Mouse (Mus musculus) kidney, embryonic 15.5 days (tissue): ENCODE data around the gene Sar1b. TPM values are rescaled to one million over a fixed set of nuclear protein-coding genes. Genes with fewer than 3 reads are reported as not detected.

Experiments used
- ATAC-seq: fragments of 200-750 bp; cut with Nextera tagmentation; replicated peaks from 2 replicates; pipeline ENCODE4 v1.8.0; 2017; ENCODE audit warnings: moderate TSS enrichment; ENCODE audit not compliant: low FRiP score
- H3K27ac ChIP-seq: fragments of 300-500 bp; sonication (generic); 2 replicates; pipeline ENCODE4 v1.5.1; 2015; ENCODE audit warnings: mild to moderate bottlenecking, inconsistent platforms
- H3K27me3 ChIP-seq: fragments of 300-500 bp; sonication (generic); 2 replicates; pipeline ENCODE4 v1.6.1; 2015; ENCODE audit warnings: inconsistent platforms
- H3K36me3 ChIP-seq: fragments of 300-500 bp; sonication (generic); 2 replicates; pipeline ENCODE4 v1.6.1; 2015; ENCODE audit warnings: inconsistent platforms
- H3K4me1 ChIP-seq: fragments of 300-500 bp; sonication (generic); 2 replicates; pipeline ENCODE4 v1.6.1; 2015; ENCODE audit warnings: inconsistent platforms
- H3K4me2 ChIP-seq: fragments of 300-500 bp; sonication (generic); 2 replicates; pipeline ENCODE4 v1.6.1; 2015; ENCODE audit warnings: moderate library complexity, mild to moderate bottlenecking, inconsistent platforms
- H3K4me3 ChIP-seq: fragments of 300-500 bp; sonication (generic); replicated peaks from 2 replicates; pipeline ENCODE4 v1.5.1; 2015; ENCODE audit warnings: mild to moderate bottlenecking, inconsistent platforms
- H3K9ac ChIP-seq: fragments of 300-500 bp; sonication (generic); 2 replicates; pipeline ENCODE4 v1.6.1; 2015; ENCODE audit warnings: mild to moderate bottlenecking, inconsistent platforms
- H3K9me3 ChIP-seq: fragments of 300-500 bp; sonication (generic); replicated peaks from 2 replicates; pipeline ENCODE4 v1.6.1; 2016; ENCODE audit warnings: inconsistent platforms
- WGBS: fragments of 180-500 bp; shearing (Covaris S2); methylation state at CpG from one replicate; pipeline ENCODE4 v1.1.7; 2015; ENCODE audit warnings: mixed read lengths; 5-methylcytosine and 5-hydroxymethylcytosine counted together
- polyA plus RNA-seq: library from polyadenylated mRNA; unstranded; fragments of >200 nt; fragmentation: Nextera tagmentation; extraction: Ambion mirVana; gene quantifications from 2 replicates; pipeline ENCODE4 v1.2.1, GENCODE M21; 2015

Gene Sar1b
- polyA plus RNA-seq, 1 experiment from 2014 or later: 114 TPM

DNA sequence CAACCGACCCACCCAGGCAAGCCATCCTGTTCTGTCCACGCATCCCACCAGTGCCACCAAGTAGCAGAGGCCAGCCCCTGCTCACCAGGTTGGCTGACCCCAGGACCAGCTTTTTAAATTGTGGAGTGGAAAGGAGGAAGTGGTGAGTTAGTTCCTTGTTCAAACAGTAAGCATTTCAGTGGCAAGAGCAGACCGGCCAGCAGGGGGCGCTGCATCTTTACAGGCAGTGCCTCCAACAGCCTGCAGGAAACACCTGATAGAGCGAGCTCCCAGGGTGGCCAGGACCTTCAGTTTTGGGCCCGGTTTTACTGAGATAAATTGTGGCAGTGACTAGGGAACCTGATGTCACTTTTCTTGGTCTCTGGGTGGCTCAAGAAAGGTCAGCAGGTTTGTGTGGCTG, 54.3 kb downstream of the Sar1b start:
- WGBS: 30% methylated on average over 6 of the region's 6 CpGs

DNA sequence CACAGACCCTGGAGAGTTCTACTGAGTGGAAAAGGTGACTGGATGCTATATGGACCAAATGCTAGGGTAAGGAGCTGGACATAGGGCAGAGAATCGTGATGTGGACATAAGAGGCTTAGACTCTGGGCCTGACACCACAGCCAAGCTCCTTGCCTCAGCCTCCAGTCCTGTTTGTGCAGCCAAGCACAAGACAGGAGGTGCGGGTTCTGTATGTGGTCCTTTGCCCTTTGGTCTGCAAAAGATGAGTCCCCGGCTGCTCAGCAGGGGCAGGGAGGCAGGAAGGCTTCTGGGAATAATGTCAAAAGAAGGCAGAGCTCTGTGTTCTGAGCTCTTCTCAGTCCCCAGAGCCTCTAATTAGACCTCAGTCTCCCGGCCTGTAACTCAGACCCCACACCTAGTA, 55.4 kb downstream of the Sar1b start:
- H3K27ac ChIP-seq: no peak overlapping the region
- ATAC-seq: no peak

More for the DNA sequence above, 54.3 kb downstream of the Sar1b start:
- Histone ChIP-seq H3K36me3 (peaks cover 6% of the 10 kb centered on the region; the same call in 1 of the 2 replicates), H3K4me2 (no peak overlapping the region), H3K27me3 (no peaks in the 10 kb centered on the region), H3K27ac (no peak overlapping the region), H3K4me1 (no peaks in the 10 kb centered on the region), H3K4me3 (no peak overlapping the region), H3K9me3 (no peaks in the 10 kb centered on the region), H3K9ac (no peak overlapping the region)
- ATAC-seq: no peak; the same call in 1 of the 2 replicates

DNA sequence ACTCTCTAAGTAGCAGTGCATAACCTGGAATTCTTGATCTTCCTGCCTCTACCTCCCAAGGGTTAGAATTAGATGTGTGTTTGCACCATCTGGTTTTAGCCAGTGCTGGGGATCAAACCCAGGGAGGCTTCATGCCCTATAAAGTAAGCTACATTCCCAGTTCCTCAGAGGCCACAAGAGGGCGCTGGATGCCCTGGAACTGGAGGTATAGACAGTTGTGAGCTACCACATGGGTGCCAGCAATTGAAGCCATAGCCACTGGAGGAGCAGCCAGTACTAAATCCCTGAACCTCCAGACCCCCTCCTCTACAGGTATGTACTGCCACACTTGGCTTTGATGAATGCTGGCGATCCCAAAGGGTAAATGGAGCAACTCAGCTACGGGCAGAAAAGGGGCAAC, 56.5 kb downstream of the Sar1b start:
- no peak overlapping the region for H3K9ac ChIP-seq
- no peaks in the 10 kb centered on the region for H3K9me3 ChIP-seq

More for the DNA sequence above, 55.4 kb downstream of the Sar1b start:
- Histone ChIP-seq H3K4me1 (no peaks in the 10 kb centered on the region), H3K9me3 (no peaks in the 10 kb centered on the region), H3K36me3 (peaks cover 6% of the 10 kb centered on the region; the same call in 1 of the 2 replicates), H3K27me3 (no peaks in the 10 kb centered on the region), H3K4me2 (no peak overlapping the region), H3K9ac (no peak overlapping the region), H3K4me3 (no peak overlapping the region)
- WGBS: 82% methylated on average over 4 of the region's 4 CpGs

DNA sequence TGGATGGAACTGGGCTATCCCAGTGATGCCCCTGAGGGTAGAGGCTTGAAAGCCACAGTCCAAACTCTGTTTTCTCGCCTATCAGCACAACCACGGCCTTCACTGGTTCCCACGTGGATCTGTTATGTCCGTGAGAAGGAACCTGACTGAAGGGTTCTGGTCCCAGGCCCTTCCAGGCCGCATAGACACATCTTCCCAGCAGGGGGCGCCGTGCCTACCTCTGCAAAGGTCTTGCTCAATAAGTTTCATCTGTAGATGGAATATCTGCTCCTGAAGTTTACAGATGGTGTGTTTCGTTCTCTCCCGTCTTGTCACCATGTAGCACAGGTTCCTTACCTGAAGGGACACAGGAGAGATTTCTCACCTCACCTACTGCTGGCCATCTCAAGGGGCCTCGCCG, 57.4 kb downstream of the Sar1b start:
- Histone ChIP-seq H3K9me3 (no peaks in the 10 kb centered on the region), H3K27ac (no peak overlapping the region), H3K4me1 (no peaks in the 10 kb centered on the region), H3K4me3 (no peak overlapping the region), H3K9ac (no peak overlapping the region), H3K4me2 (no peak overlapping the region), H3K27me3 (no peaks in the 10 kb centered on the region), H3K36me3 (peaks cover 6% of the 10 kb centered on the region; the same call in 1 of the 2 replicates)
- ATAC-seq: no peak
- WGBS: 46% methylated on average over 11 of the region's 11 CpGs

More for the DNA sequence above, 56.5 kb downstream of the Sar1b start:
- Histone ChIP-seq H3K27me3 (no peaks in the 10 kb centered on the region), H3K36me3 (peaks cover 6% of the 10 kb centered on the region; the same call in 1 of the 2 replicates), H3K4me2 (no peak overlapping the region), H3K27ac (no peak overlapping the region), H3K4me1 (no peaks in the 10 kb centered on the region), H3K4me3 (no peak overlapping the region)
- ATAC-seq: no peak
- WGBS: 75% methylated on average over 3 of the region's 3 CpGs

DNA sequence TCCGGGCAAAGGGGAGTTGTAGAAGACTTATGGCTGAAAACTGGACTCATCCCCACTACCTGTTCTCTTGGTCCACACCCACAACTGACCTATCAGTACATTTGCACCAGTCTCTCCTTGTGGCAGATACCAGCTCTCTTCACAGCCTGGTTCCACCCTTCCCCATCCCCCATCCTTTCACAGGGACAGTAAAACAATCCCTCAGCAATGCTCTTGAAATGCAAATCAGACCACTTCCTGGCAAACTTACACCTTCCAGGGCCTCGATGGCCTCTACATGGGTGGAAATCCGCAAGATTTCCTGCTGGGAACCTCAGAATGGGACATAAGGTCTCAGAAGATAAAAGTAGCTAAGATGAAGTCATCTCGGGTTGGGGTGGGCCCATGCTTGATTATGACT, 59.2 kb downstream of the Sar1b start:
- Histone ChIP-seq H3K36me3 (0 out of 2 replicates have a peak, but pooled peaks cover 4% of the 10 kb centered on the region), H3K27ac (no peak overlapping the region), H3K9me3 (no peaks in the 10 kb centered on the region), H3K4me3 (no peak overlapping the region), H3K9ac (no peak overlapping the region), H3K27me3 (no peaks in the 10 kb centered on the region), H3K4me1 (no peaks in the 10 kb centered on the region), H3K4me2 (no peak overlapping the region)
- ATAC-seq: no peak
- 24% methylated on average over 4 of the region's 4 CpGs for WGBS

DNA sequence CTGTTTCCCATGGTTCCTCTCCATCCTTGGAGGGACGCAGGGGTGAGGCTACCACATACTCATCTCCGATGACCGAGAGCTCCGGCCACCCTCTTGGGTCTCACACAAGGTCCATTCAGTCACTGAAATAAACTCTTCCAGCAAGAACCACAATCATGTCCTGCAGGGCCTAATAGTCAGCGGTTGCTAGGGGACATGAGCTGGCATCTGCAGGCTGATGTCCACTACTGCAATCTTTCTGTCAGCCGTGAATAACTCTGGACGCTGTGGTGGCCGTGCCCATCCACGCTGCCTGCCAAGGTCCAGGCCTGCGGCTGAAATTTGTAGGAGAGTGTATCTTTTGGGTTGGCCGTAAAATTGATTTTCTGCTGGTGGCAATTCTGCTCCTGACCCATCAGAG, 59.8 kb downstream of the Sar1b start:
- Histone ChIP-seq H3K9me3 (no peaks in the 10 kb centered on the region), H3K9ac (no peak overlapping the region)
- 82% methylated on average over 11 of the region's 11 CpGs for WGBS

DNA sequence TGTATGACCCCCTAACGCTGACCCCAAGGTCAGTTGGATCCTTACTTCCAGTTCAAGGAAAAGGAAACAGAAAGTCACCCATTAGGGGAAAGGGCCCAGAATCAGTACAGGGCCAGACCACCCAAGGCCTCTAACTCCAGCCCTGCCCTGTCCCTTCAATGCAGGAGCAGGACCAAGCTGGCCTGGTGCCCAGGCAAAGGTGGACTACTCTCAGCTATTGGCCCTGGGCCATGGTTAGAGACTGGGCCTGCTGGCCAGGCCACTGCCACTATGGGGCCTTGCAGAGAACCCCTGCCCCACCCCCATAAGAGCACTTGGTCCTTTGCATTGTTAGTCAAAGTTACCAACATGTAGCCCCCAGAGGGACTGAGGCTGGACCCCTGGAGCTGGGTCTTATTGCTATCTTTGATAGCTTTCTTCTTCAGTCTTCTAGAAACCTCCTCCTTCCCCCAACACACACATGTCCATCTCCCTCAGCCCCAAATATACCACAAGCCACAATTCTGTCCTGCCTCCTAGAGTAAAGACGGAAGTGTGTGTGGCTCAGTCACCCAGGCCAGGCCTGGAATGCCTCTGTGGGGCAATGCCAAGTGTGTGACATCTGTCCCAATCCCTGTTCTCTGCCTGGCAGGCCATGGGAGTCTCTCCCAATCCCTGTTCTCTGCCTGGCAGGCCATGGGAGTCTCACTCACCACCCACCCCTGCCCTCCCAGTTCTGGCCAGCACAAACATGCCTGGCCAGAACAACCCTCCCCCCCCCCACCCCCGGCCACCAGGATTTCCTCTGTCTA, 60.7 kb downstream of the Sar1b start:
- H3K4me2 ChIP-seq: no peak overlapping the region
- no peak overlapping the region for H3K4me3 ChIP-seq
- no peaks in the 10 kb centered on the region for H3K27me3 ChIP-seq
- no peaks in the 10 kb centered on the region for H3K4me1 ChIP-seq
- 0 out of 2 replicates have a peak, but pooled peaks cover 6% of the 10 kb centered on the region for H3K36me3 ChIP-seq
- no peaks in the 10 kb centered on the region for H3K9me3 ChIP-seq
- no peak for ATAC-seq
- no peak overlapping the region for H3K27ac ChIP-seq
- 88% methylated on average over 3 of the region's 3 CpGs for WGBS
- H3K9ac ChIP-seq: no peak overlapping the region

More for the DNA sequence above, 59.8 kb downstream of the Sar1b start:
- Histone ChIP-seq H3K4me2 (no peak overlapping the region), H3K27ac (no peak overlapping the region), H3K4me3 (no peak overlapping the region), H3K36me3 (0 out of 2 replicates have a peak, but pooled peaks cover 6% of the 10 kb centered on the region), H3K4me1 (no peaks in the 10 kb centered on the region), H3K27me3 (no peaks in the 10 kb centered on the region)
- ATAC-seq: no peak

DNA sequence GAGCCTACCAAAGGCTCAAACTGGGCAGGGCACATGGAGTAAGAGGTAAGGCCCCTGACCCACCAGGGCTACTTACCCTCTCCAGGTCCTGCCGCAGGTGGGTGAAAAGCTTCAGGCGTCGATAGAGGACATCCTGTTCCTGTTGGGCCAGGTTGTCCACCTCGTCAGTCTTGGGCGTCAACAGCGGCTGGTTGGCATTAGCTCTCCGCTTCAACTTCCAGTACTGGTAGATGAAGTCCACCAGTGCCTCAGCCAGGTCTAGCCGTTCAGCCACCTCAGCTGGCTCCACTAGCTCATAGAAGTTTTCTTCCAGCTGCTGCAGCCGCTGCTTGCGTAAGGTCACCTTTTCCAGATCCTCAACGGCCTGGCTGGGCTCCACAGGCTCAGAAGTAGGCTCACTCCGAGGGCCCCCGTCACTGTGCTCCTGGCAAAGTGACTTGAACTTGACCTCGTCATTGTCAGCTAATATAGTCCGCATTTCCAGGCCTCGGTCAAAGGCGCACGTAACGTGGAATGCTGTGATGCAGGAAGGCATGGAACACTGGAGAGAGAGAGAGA, 61.5 kb downstream of the Sar1b start:
- WGBS: 91% methylated on average over 19 of the region's 19 CpGs
- Histone ChIP-seq H3K27me3 (no peaks in the 10 kb centered on the region), H3K4me3 (no peak overlapping the region), H3K4me1 (no peaks in the 10 kb centered on the region), H3K9ac (no peak overlapping the region), H3K4me2 (no peak overlapping the region), H3K36me3 (0 out of 2 replicates have a peak, but pooled peaks cover 6% of the 10 kb centered on the region), H3K9me3 (no peaks in the 10 kb centered on the region), H3K27ac (no peak overlapping the region)
- ATAC-seq: no peak

DNA sequence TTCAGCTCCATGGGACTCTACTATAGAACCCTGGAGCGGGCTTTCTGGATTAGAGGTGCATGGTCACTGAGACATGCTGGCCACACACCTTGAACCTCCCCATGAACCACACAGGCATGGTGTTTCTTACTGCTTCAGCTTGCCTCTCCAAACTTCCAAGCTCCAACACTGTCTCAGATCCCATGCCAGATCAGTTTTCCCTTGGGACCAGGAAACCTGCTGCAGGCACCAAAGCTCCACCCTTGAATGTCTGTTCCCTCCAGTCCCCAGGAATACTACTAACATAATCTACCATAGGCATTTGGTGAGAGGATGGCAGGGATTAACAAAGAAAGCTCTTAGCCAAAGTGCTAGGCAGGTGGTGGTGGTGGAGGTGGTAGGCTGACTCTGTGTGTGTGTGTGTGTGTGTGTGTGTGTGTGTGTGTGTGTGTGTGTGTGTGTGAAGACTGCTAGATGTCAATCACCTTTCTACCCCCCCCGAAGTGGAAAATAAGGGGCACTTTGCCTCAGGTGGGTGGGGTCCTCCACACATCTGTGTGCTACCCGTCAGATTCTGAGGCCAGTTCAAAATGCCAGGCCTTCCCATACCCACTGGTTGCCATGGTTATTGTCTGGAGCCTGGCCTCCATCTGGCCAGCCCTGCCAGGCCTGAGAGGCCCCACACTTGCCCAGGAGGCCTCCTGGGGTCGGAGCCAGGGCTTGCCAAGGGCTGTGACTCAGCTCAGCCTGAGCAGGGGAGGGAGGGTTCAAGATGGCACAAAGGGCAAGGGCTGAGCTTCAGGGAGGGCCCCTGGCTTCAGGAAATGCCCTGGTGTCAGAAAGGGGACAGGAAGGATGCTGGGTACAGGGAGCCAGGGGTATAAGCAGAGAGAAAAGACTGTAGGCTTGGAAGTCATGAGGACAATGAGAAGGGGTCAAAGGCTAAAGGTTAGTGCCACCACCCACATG, 68.7 kb downstream of the Sar1b start:
- H3K4me3 ChIP-seq: no peak overlapping the region

DNA sequence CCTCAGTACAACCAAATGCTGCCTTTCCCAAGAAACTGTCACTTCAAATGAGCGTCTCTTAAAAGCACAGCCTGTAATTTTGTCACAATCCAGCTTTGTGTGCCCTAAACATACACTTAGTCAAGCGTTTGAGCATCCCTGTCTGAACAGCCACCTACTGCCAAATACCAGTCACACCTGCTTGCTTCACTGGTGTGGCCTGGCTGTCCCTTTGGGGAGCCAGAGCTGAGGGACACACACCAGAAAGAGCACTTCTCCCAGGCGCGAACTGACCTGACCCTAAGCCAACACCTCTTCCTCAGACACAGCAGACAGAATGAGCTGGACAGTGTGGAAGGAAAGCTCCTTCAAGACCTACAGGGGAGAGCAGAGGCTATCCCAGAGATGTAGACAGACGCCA, 69.5 kb downstream of the Sar1b start:
- H3K9ac ChIP-seq: no peak overlapping the region
- no peak overlapping the region for H3K4me3 ChIP-seq
- no peak overlapping the region for H3K27ac ChIP-seq
- 71% methylated on average over 5 of the region's 5 CpGs for WGBS
- peaks cover 3% of the 10 kb centered on the region; the same call in 1 of the 2 replicates for H3K4me1 ChIP-seq
- no peak for ATAC-seq
- no peak overlapping the region for H3K4me2 ChIP-seq
- H3K36me3 ChIP-seq: 0 out of 2 replicates have a peak, but pooled peaks cover 2% of the 10 kb centered on the region
- H3K27me3 ChIP-seq: 0 out of 2 replicates have a peak, but pooled peaks cover 3% of the 10 kb centered on the region
- no peaks in the 10 kb centered on the region for H3K9me3 ChIP-seq

More for the DNA sequence above, 68.7 kb downstream of the Sar1b start:
- Histone ChIP-seq H3K4me2 (no peak overlapping the region), H3K4me1 (peaks cover 3% of the 10 kb centered on the region; the same call in 1 of the 2 replicates), H3K27me3 (0 out of 2 replicates have a peak, but pooled peaks cover 3% of the 10 kb centered on the region), H3K27ac (no peak overlapping the region), H3K9me3 (no peaks in the 10 kb centered on the region), H3K36me3 (0 out of 2 replicates have a peak, but pooled peaks cover 2% of the 10 kb centered on the region), H3K9ac (no peak overlapping the region)
- no peak for ATAC-seq
- 58% methylated on average over 4 of the region's 4 CpGs for WGBS

DNA sequence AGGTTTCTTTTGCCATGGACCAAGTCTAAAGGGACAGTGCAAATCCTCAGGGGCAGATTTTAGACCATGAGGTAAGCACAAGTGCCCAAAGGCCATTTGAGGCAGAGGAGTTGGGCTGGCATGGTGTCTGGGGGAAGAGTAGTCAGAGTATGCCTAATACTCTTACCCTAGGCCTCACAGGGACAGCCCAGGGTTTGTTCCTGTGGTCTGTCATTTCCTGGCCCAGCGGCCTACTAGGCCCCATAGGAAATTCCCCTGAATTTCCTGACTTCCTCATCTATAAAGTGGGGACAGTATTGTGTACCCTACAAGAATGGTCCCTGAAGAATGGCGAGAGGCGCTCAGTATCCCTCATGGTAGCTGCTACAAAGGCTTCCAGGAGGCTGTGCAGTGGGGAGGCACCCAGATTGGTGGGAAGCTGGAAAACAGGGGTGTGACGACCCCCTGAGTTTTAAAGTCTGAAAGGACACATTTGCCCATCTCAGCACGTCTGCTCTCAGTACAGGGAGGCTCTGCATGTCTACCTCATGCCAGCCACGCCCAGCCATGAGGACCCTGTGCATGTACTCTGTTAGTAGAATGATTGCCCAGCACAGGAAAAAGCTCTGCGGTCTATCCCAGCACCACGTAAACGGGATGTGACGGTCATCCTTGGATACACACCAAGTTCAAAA, 70.0 kb downstream of the Sar1b start:
- H3K9me3 ChIP-seq: no peaks in the 10 kb centered on the region
- no peak overlapping the region for H3K4me3 ChIP-seq
- no peak for ATAC-seq
- H3K27me3 ChIP-seq: 0 out of 2 replicates have a peak, but pooled peaks cover 3% of the 10 kb centered on the region
- no peak overlapping the region for H3K27ac ChIP-seq
- 87% methylated on average over 10 of the region's 10 CpGs for WGBS
- no peak overlapping the region for H3K9ac ChIP-seq
- H3K36me3 ChIP-seq: no peaks in the 10 kb centered on the region
- peaks cover 3% of the 10 kb centered on the region; the same call in 1 of the 2 replicates for H3K4me1 ChIP-seq
- no peak overlapping the region for H3K4me2 ChIP-seq
